Mouse (Mus musculus): ENCODE data around the gene Alas2. TPM values are rescaled to one million over a fixed set of nuclear protein-coding genes. Genes with fewer than 3 reads are reported as not detected.

Alas2 gene
- 100 to 1,000 TPM; 144 to 293 TPM for total RNA-seq (2021)

- DNase-seq (ENCODE audit: low spot score) = no peak
- intact Hi-C loops (cut with DNase I) = no loop called here
Measured at GRCm38 (mm10) chrX:150547239-150547638, at the start of gene Alas2. TSS of gene Alas2 (plus strand) at chrX:150547375.

GRCm38 (mm10) chrX:150508696-150509095, 38.5 kb upstream of the Alas2 start:
- intact Hi-C loops (cut with DNase I) = no loop called here
- DNase-seq (ENCODE audit: low spot score) = no peak

- DNase-seq (ENCODE audit: low spot score) = no peak
- intact Hi-C loops (cut with DNase I) = loop anchor here (2.0 to 5.0 kb wide), 4 partner anchors 152 to 1637 kb away; no protein-coding TSS in a partner anchor
Measured at GRCm38 (mm10) chrX:150510631-150511030, 36.5 kb upstream of the Alas2 start.

- intact Hi-C loops (cut with DNase I) = loop anchor here (2.0 to 5.0 kb wide), 4 partner anchors 151 to 1636 kb away; no protein-coding TSS in a partner anchor
Measured at GRCm38 (mm10) chrX:150511274-150511673, 35.9 kb upstream of the Alas2 start.

GRCm38 (mm10) chrX:150514127-150514526, 33.0 kb upstream of the Alas2 start:
- intact Hi-C loops (cut with DNase I) = loop anchor here (5.0 kb wide), 3 partner anchors 148 to 1633 kb away; no protein-coding TSS in a partner anchor
- DNase-seq (ENCODE audit: low spot score) = no peak

More at GRCm38 (mm10) chrX:150511274-150511673, 35.9 kb upstream of the Alas2 start:
- DNase-seq (ENCODE audit: low spot score) = no peak

GRCm38 (mm10) chrX:150516015-150516414, 31.2 kb upstream of the Alas2 start:
- no peak for DNase-seq (ENCODE audit: low spot score)
- intact Hi-C loops (cut with DNase I) = no loop called here

GRCm38 (mm10) chrX:150516477-150516876, 30.7 kb upstream of the Alas2 start:
- no peak for DNase-seq (ENCODE audit: low spot score)
- intact Hi-C loops (cut with DNase I) = no loop called here

GRCm38 (mm10) chrX:150540111-150540510, 7.1 kb upstream of the Alas2 start:
- intact Hi-C loops (cut with DNase I) = no loop called here
- no peak for DNase-seq (ENCODE audit: low spot score)

- intact Hi-C loops (cut with DNase I) = no loop called here
- no peak for DNase-seq (ENCODE audit: low spot score)
Measured at GRCm38 (mm10) chrX:150541684-150542083, 5.5 kb upstream of the Alas2 start.

GRCm38 (mm10) chrX:150549639-150550038, 2.5 kb downstream of the Alas2 start:
- intact Hi-C loops (cut with DNase I) = no loop called here
- no peak for DNase-seq (ENCODE audit: low spot score)

- DNase-seq (ENCODE audit: low spot score) = no peak
- intact Hi-C loops (cut with DNase I) = no loop called here
Measured at GRCm38 (mm10) chrX:150551986-150552385, 4.8 kb downstream of the Alas2 start.

- no peak for DNase-seq (ENCODE audit: low spot score)
- intact Hi-C loops (cut with DNase I) = no loop called here
Measured at GRCm38 (mm10) chrX:150554032-150554431, 6.9 kb downstream of the Alas2 start.

GRCm38 (mm10) chrX:150564644-150565357, 17.6 kb downstream of the Alas2 start:
- intact Hi-C loops (cut with DNase I) = no loop called here
- DNase-seq (ENCODE audit: low spot score) = no peak

- no peak for DNase-seq (ENCODE audit: low spot score)
- intact Hi-C loops (cut with DNase I) = no loop called here
Measured at GRCm38 (mm10) chrX:150581921-150582320, 34.7 kb downstream of the Alas2 start.

- no peak for DNase-seq (ENCODE audit: low spot score)
- intact Hi-C loops (cut with DNase I) = loop anchor here (5.0 kb wide), 2 partner anchors 103 to 757 kb away; partner anchors contain the start of gene Fam120c
Measured at GRCm38 (mm10) chrX:150585116-150585515, 37.9 kb downstream of the Alas2 start.

- DNase-seq (ENCODE audit: low spot score) = peak; percentile 63
- intact Hi-C loops (cut with DNase I) = loop anchor here (5.0 kb wide), 2 partner anchors 106 to 754 kb away; partner anchors contain the start of gene Fam120c
Measured at GRCm38 (mm10) chrX:150588023-150588764, 41.0 kb downstream of the Alas2 start, which contains the start of gene Pfkfb1. TSS of gene Pfkfb1 (plus strand) at chrX:150588229.

GRCm38 (mm10) chrX:150589696-150590095, 42.5 kb downstream of the Alas2 start, which contains the start of gene Apex2:
TSS of gene Apex2 (minus strand) at chrX:150589868.
- no peak for DNase-seq (ENCODE audit: low spot score)
- intact Hi-C loops (cut with DNase I) = loop anchor here (5.0 kb wide), 2 partner anchors 107 to 753 kb away; partner anchors contain the start of gene Fam120c

- intact Hi-C loops (cut with DNase I) = no loop called here
- no peak for DNase-seq (ENCODE audit: low spot score)
Measured at GRCm38 (mm10) chrX:150593266-150594035, 46.3 kb downstream of the Alas2 start.

- DNase-seq (ENCODE audit: low spot score) = no peak
- intact Hi-C loops (cut with DNase I) = no loop called here
Measured at GRCm38 (mm10) chrX:150594176-150594575, 47.0 kb downstream of the Alas2 start.
